Mouse (Mus musculus): ENCODE data around the gene Mospd1.
A peak's percentile ranks its signal among the peaks of the same experiment; 100 is the strongest.

Mospd1 gene

GRCm38 (mm10) chrX:53370366-53370740 lies at the start of gene Mospd1:
Gene Mospd1 (minus strand): TSS chrX:53370502.
- peak; percentile 93 for DNase-seq

GRCm38 (mm10) chrX:53386362-53386761 lies 16.1 kb upstream of the Mospd1 start:
- DNase-seq = no peak

GRCm38 (mm10) chrX:53383122-53383521 lies 12.8 kb upstream of the Mospd1 start:
- DNase-seq = no peak

- DNase-seq = peak; percentile 35
Observed at GRCm38 (mm10) chrX:53369534-53370365, 552 bp downstream of the Mospd1 start.

- no peak for DNase-seq
Observed at GRCm38 (mm10) chrX:53364668-53365383, 5.5 kb downstream of the Mospd1 start.

- DNase-seq = no peak
Observed at GRCm38 (mm10) chrX:53348374-53348773, 21.9 kb downstream of the Mospd1 start.

GRCm38 (mm10) chrX:53341531-53341930 lies 28.8 kb downstream of the Mospd1 start:
- peak; percentile 64 for DNase-seq

- no peak for DNase-seq
Observed at GRCm38 (mm10) chrX:53337355-53337754, 32.9 kb downstream of the Mospd1 start.

GRCm38 (mm10) chrX:53330396-53330795 lies 39.9 kb downstream of the Mospd1 start:
- DNase-seq = no peak

- DNase-seq = no peak
Observed at GRCm38 (mm10) chrX:53321111-53321510, 49.2 kb downstream of the Mospd1 start.

- DNase-seq = no peak
Observed at GRCm38 (mm10) chrX:53320564-53320963, 49.7 kb downstream of the Mospd1 start.
